Mouse (Mus musculus) kidney, embryonic 14.5 days (tissue): ENCODE data around the gene Ptprn. TPM values are rescaled to one million over a fixed set of nuclear protein-coding genes. Genes with fewer than 3 reads are reported as not detected.

Experiments used
- ATAC-seq: fragments of 200-750 bp; cut with Nextera tagmentation; 2 replicates; pipeline ENCODE4 v1.8.0; 2017; ENCODE audit warnings: moderate number of reproducible peaks, mild to moderate bottlenecking, moderate TSS enrichment, moderate library complexity; ENCODE audit not compliant: low FRiP score, low TSS enrichment
- H3K27ac ChIP-seq: fragments of 300-500 bp; sonication (generic); 2 replicates; pipeline ENCODE4 v1.5.1; 2014; ENCODE audit warnings: low read depth, mild to moderate bottlenecking, low read length, moderate library complexity, mixed read lengths
- H3K27me3 ChIP-seq: fragments of 300-500 bp; sonication (generic); 2 replicates; pipeline ENCODE4 v1.6.1; 2014; ENCODE audit warnings: mild to moderate bottlenecking, low read length; ENCODE audit not compliant: control insufficient read depth, insufficient read depth
- H3K36me3 ChIP-seq: fragments of 300-500 bp; sonication (generic); 2 replicates; pipeline ENCODE4 v1.6.1; 2014; ENCODE audit warnings: low read length, mixed read lengths; ENCODE audit not compliant: control insufficient read depth, insufficient read depth
- H3K4me1 ChIP-seq: fragments of 300-500 bp; sonication (generic); 2 replicates; pipeline ENCODE4 v1.6.1; 2014; ENCODE audit warnings: low read length, mixed read lengths; ENCODE audit not compliant: control insufficient read depth, insufficient read depth
- H3K4me2 ChIP-seq: fragments of 300-500 bp; sonication (generic); replicated peaks from 2 replicates; pipeline ENCODE4 v1.6.1; 2014; ENCODE audit warnings: low read depth, mild to moderate bottlenecking, low read length
- H3K4me3 ChIP-seq: fragments of 300-500 bp; sonication (generic); 2 replicates; pipeline ENCODE4 v1.5.1; 2014; ENCODE audit warnings: mild to moderate bottlenecking, low read length
- H3K9ac ChIP-seq: fragments of 300-500 bp; sonication (generic); 2 replicates; pipeline ENCODE4 v1.6.1; 2014; ENCODE audit warnings: low read depth, mild to moderate bottlenecking, low read length, moderate library complexity
- H3K9me3 ChIP-seq: fragments of 300-500 bp; sonication (generic); 2 replicates; pipeline ENCODE4 v1.6.1; 2016; ENCODE audit warnings: low read length; ENCODE audit not compliant: control insufficient read depth
- WGBS: fragments of 180-500 bp; shearing (Covaris S2); extraction: QIAGEN DNeasy Blood & Tissue Kit; methylation state at CpG from one replicate; pipeline ENCODE4 v1.1.7; 2014; 5-methylcytosine and 5-hydroxymethylcytosine counted together
- microRNA-seq: library from miRNA; unstranded; fragments of <30 nt; microRNA quantifications from one replicate; pipeline ENCODE4, GENCODE M21; 2016
- polyA plus RNA-seq: library from polyadenylated mRNA; unstranded; fragments of >200 nt; fragmentation: Nextera tagmentation; extraction: Ambion mirVana; gene quantifications from 2 replicates; pipeline ENCODE4 v1.2.1, GENCODE M21; 2014

The Ptprn gene
- polyA plus RNA-seq, 1 experiment from 2014 or later = 0.08 TPM

GRCm38 (mm10) chr1:75213096-75213495 is 51.2 kb downstream of the Ptprn start:
- no peak overlapping the region for H3K4me2 ChIP-seq
- peaks cover 3% of the 10 kb centered on the region for H3K27me3 ChIP-seq
- H3K9ac ChIP-seq = no peak overlapping the region
- H3K4me3 ChIP-seq = no peak overlapping the region
- H3K27ac ChIP-seq = no peak overlapping the region
- ATAC-seq = no peak
- 90% methylated on average over 7 of the region's 7 CpGs for WGBS
- H3K9me3 ChIP-seq = no peaks in the 10 kb centered on the region
- H3K36me3 ChIP-seq = peaks cover 34% of the 10 kb centered on the region
- peaks cover 31% of the 10 kb centered on the region for H3K4me1 ChIP-seq

DNA sequence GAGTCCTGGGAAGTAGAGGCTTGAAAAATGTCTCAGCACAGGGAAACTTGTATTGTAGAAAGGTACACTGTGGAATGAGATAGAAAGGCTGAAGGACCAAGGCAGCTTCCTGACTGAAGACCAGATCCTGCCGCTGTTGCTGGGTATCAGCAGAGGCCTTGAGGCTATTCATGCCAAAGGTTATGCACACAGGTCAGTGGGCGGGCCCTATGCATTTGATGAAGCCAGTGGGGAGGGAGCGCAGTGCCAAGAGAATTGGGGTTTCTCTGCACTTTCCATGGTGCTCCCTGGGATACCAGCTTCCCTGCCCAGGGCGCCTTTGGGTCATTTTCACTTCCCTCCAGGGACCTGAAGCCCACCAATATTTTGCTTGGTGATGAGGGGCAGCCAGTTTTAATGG is 51.8 kb downstream of the Ptprn start:
- H3K4me1 ChIP-seq = peaks cover 33% of the 10 kb centered on the region
- H3K4me3 ChIP-seq = no peak overlapping the region
- no peaks in the 10 kb centered on the region for H3K27me3 ChIP-seq
- ATAC-seq = no peak
- H3K9me3 ChIP-seq = no peaks in the 10 kb centered on the region
- H3K27ac ChIP-seq = no peak overlapping the region
- H3K36me3 ChIP-seq = peaks cover 34% of the 10 kb centered on the region
- no peak overlapping the region for H3K9ac ChIP-seq
- no peak overlapping the region for H3K4me2 ChIP-seq
- 92% methylated on average over 4 of the region's 4 CpGs for WGBS

- Histone ChIP-seq H3K9ac (peak overlapping the region; percentile 94), H3K27ac (no peak overlapping the region), H3K4me3 (peak overlapping the region; percentile 92), H3K27me3 (no peaks in the 10 kb centered on the region), H3K4me1 (peaks cover 33% of the 10 kb centered on the region), H3K4me2 (peak overlapping the region; percentile 86), H3K36me3 (peaks cover 34% of the 10 kb centered on the region), H3K9me3 (no peaks in the 10 kb centered on the region)
- 13% methylated on average over 17 of the region's 17 CpGs for WGBS
- no peak for ATAC-seq
These were observed 53.1 kb downstream of the Ptprn start for GRCm38 (mm10) chr1:75211141-75211708.

DNA sequence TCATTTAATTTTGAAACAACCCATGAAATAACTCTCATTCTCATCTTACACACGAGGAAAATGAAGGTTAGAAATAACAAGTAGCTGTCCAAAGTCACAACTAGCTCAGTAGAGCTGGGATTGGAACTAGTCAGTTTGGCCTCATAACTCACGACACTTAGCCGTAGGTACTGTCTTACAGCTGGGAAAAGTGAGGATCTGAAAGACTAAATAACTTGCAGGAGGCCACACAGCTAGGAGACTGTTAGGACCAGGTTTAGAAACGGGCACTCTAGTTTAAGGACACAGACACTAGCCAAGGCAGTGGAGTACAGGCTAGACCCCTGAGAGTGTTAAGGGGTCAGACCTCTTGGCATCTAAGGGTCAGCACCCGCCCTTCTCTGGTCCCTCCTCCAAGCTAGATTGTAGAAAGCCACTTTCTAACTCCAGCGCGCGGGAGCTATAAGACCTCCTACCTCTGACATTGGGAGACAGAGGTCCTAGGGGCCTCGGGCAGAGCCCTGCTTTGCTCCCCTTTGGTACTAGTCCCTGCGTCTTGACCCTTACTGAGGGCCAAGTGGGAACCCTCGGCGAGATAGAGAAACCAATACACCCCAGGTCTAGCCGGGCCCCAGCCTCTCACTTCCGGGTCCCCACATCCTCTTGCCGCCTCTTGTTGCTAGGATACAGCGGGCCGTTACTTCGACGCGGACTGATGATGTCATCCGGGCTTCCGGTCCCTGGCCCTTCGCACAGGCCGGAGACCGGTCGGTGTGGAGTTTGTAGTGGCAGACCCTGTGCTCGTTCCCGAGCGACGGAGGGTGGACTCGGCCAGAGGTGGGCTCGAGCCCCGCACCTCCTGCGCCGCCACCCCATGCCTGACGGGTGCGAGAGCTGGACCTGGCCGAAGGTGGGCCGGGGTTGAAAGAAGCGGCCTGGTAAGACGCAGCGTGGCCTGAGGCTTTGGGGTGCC is 53.9 kb downstream of the Ptprn start, which contains the start of the genes Glb1l and Stk16:
TSS of gene Glb1l (minus strand) at position 678 of the 952 bp plus-strand sequence.
TSS of gene Stk16 (plus strand) at position 703 of the 952 bp plus-strand sequence.
- Histone ChIP-seq H3K4me1 (peaks cover 33% of the 10 kb centered on the region), H3K4me3 (peak within 1 kb of the TSS; percentile 92), H3K4me2 (peak within 1 kb of the TSS; percentile 86), H3K9ac (peak within 1 kb of the TSS; percentile 94), H3K36me3 (peaks cover 29% of the 10 kb centered on the region), H3K9me3 (no peaks in the 10 kb centered on the region), H3K27ac (no peak within 1 kb of the TSS; the same call in 1 of the 2 replicates), H3K27me3 (no peaks in the 10 kb centered on the region)
- whole genome bisulfite sequencing = 5% methylated on average over 42 of the region's 42 CpGs
- peak; percentile 90 for ATAC-seq

DNA sequence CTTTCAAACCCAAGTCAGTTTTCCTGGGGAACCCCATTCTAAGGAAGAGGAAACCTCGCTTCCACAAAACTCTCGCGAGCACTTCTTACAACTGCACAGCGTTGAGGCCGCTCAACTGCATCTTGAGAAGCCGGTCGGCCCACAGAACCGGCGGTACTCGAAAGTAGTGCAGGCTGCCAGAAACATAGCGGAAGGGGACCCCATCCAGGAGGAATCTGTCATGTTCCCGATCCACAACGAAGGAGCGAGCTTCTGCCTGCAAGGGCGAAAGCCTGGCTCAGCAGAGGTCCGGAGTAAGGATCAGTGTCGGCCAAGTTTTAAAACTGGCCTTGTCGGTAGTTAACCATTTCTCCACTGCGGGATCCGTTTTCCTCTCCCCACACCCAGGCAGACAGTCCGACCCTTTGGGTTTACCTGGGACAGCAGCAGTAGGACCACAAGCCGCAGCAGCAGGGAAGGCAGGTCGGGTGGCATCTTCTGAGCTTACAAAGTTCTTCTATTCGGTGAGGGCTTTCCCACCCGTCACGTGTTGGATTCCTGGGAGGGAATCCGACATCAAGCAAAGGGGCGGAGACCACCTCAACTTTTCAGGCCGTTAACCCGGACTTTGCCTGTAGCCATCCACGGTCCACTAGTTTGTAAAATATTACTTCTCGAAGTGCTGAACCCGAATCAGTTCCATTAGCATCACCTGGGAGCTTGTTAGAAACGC is 55.2 kb downstream of the Ptprn start:
- Histone ChIP-seq H3K4me2 (peak overlapping the region; percentile 86), H3K36me3 (peaks cover 22% of the 10 kb centered on the region), H3K9ac (peak overlapping the region; percentile 70), H3K27ac (peak overlapping the region; percentile 6; the same call in 1 of the 2 replicates), H3K4me1 (peaks cover 33% of the 10 kb centered on the region), H3K27me3 (no peaks in the 10 kb centered on the region), H3K9me3 (no peaks in the 10 kb centered on the region), H3K4me3 (peak overlapping the region; percentile 92)
- WGBS = 8% methylated on average over 34 of the region's 34 CpGs
- ATAC-seq = peak; percentile 40

DNA sequence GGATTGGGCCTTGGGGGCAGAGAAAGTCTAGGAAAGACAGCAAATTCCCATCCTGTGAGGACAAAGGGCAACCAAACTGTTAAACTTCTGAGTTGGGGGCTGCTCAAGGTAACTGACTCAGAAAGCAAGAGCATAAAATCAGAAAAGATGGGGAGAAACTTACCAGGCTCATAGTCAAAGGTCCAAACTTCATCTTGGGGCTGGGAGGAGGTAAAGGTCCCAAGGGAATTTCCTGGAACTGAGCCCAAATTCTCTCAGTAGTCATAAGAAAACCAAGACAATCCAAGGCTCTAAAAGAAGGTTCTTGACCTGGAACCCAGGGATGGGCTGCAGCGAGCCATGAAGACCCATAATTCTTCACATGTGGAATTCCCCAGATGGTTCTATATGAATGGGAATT is 63.1 kb downstream of the Ptprn start:
- no peak overlapping the region for H3K4me2 ChIP-seq
- H3K27me3 ChIP-seq = no peaks in the 10 kb centered on the region
- H3K36me3 ChIP-seq = peaks cover 35% of the 10 kb centered on the region
- no peaks in the 10 kb centered on the region for H3K9me3 ChIP-seq
- no peak overlapping the region for H3K9ac ChIP-seq
- WGBS = 100% methylated on average over 1 of the region's 1 CpGs
- H3K4me1 ChIP-seq = no peaks in the 10 kb centered on the region
- H3K27ac ChIP-seq = no peak overlapping the region
- ATAC-seq = no peak
- no peak overlapping the region for H3K4me3 ChIP-seq

Small RNA genes lying within 50 kb of the gene (microRNA-seq; reads per million reads assigned to microRNA genes)
- not detected for gene Gm27943

Other genes with a start within 250 kb of the Ptprn start
- gene Nhej1, start 139.3 kb downstream of the Ptprn start, polyA plus RNA-seq = 9.7 and 10.7 TPM in 2 replicates
- 0.84 and 2.4 TPM in 2 replicates for gene Slc23a3, start 130.6 kb downstream of the Ptprn start, polyA plus RNA-seq
- 25.8 and 35.7 TPM in 2 replicates for gene Cnppd1, start 121.8 kb downstream of the Ptprn start, polyA plus RNA-seq
- gene Retreg2, start 121.7 kb downstream of the Ptprn start, polyA plus RNA-seq = 36.6 and 56.0 TPM in 2 replicates
- gene Zfand2b, start 95.9 kb downstream of the Ptprn start, polyA plus RNA-seq = 39.6 and 40.0 TPM in 2 replicates
- 19.4 and 23.8 TPM in 2 replicates for gene Abcb6, start 84.1 kb downstream of the Ptprn start, polyA plus RNA-seq
- 16.7 and 21.1 TPM in 2 replicates for gene Ankzf1, start 72.4 kb downstream of the Ptprn start, polyA plus RNA-seq
- 18.5 and 26.0 TPM in 2 replicates for gene Atg9a, start 72.3 kb downstream of the Ptprn start, polyA plus RNA-seq
- gene Glb1l, start 53.7 kb downstream of the Ptprn start, polyA plus RNA-seq = 18.1 and 34.4 TPM in 2 replicates
- gene Stk16, start 53.7 kb downstream of the Ptprn start, polyA plus RNA-seq = 125 and 129 TPM in 2 replicates
- gene Tuba4a, start 44.6 kb downstream of the Ptprn start, polyA plus RNA-seq = 31.6 and 32.1 TPM in 2 replicates
- gene A630095N17Rik, start 32.4 kb downstream of the Ptprn start, polyA plus RNA-seq = not detected in 2 replicates
- gene Dnajb2, start 28.1 kb downstream of the Ptprn start, polyA plus RNA-seq = 13.2 and 14.4 TPM in 2 replicates
- not detected in 2 replicates for gene Resp18, start 13.9 kb upstream of the Ptprn start, polyA plus RNA-seq
- 146 and 150 TPM in 2 replicates for gene Dnpep, start 53.5 kb upstream of the Ptprn start, polyA plus RNA-seq
- gene Des, start 95.8 kb upstream of the Ptprn start, polyA plus RNA-seq = 41.5 and 51.6 TPM in 2 replicates
- 39.6 and 43.5 TPM in 2 replicates for gene Speg, start 110.8 kb upstream of the Ptprn start, polyA plus RNA-seq
- gene Gmppa, start 171.4 kb upstream of the Ptprn start, polyA plus RNA-seq = 65.2 and 67.6 TPM in 2 replicates
- gene Asic4, start 185.9 kb upstream of the Ptprn start, polyA plus RNA-seq = 0.32 and 0.41 TPM in 2 replicates
- gene Chpf, start 214.8 kb upstream of the Ptprn start, polyA plus RNA-seq = 37.1 and 41.4 TPM in 2 replicates
- gene Tmem198, start 215.0 kb upstream of the Ptprn start, polyA plus RNA-seq = 0.62 and 1.1 TPM in 2 replicates
- gene Obsl1, start 241.9 kb upstream of the Ptprn start, polyA plus RNA-seq = 79.8 and 83.2 TPM in 2 replicates
- 2.7 and 3.0 TPM in 2 replicates for gene Inha, start 242.6 kb upstream of the Ptprn start, polyA plus RNA-seq